Mouse (Mus musculus): ENCODE results near the gene Tmem123. TPM values are rescaled to one million over a fixed set of nuclear protein-coding genes. Genes with fewer than 3 reads are reported as not detected.

Tmem123 gene
- polyA plus RNA-seq, 1 experiment = 32.8 TPM

GRCm38 (mm10) chr9:7774538-7774937 lies 10.7 kb downstream of the Tmem123 start:
- Histone ChIP-seq H3K4me1 (ENCODE audit: control insufficient read depth, insufficient read depth, low read length) (no peaks in the 10 kb centered on the region), H3K27me3 (ENCODE audit: control insufficient read depth, insufficient read depth, low read length) (no peaks in the 10 kb centered on the region), H3K4me3 (ENCODE audit: control insufficient read depth, low read depth, low read length) (no peak overlapping the region), H3K27ac (ENCODE audit: control insufficient read depth, insufficient read depth, low read depth, low read length) (no peak overlapping the region), H3K36me3 (ENCODE audit: control insufficient read depth, insufficient read depth, low read length) (no peaks in the 10 kb centered on the region)
- TF ChIP-seq CTCF (IDR thresholded peaks at IDR 0.05; ENCODE audit: control insufficient read depth, insufficient read depth, insufficient replicate concordance, low read depth, low read length) (no peak), POLR2A (IDR thresholded peaks at IDR 0.05; ENCODE audit: control insufficient read depth, low read depth, low read length) (no peak)

- no peaks in the 10 kb centered on the region for H3K27me3 ChIP-seq (ENCODE audit: control insufficient read depth, insufficient read depth, low read length)
- no peaks in the 10 kb centered on the region for H3K36me3 ChIP-seq (ENCODE audit: control insufficient read depth, insufficient read depth, low read length)
- no peak overlapping the region for H3K4me3 ChIP-seq (ENCODE audit: control insufficient read depth, low read depth, low read length)
- H3K4me1 ChIP-seq (ENCODE audit: control insufficient read depth, insufficient read depth, low read length) = no peaks in the 10 kb centered on the region
- no peak overlapping the region for H3K27ac ChIP-seq (ENCODE audit: control insufficient read depth, insufficient read depth, low read depth, low read length)
- no peak for TF ChIP-seq CTCF (IDR thresholded peaks at IDR 0.05; ENCODE audit: control insufficient read depth, insufficient read depth, insufficient replicate concordance, low read depth, low read length)
- no peak for TF ChIP-seq POLR2A (IDR thresholded peaks at IDR 0.05; ENCODE audit: control insufficient read depth, low read depth, low read length)
Measured at GRCm38 (mm10) chr9:7775011-7775410, 11.2 kb downstream of the Tmem123 start.

GRCm38 (mm10) chr9:7775986-7776385 lies 12.1 kb downstream of the Tmem123 start:
- Histone ChIP-seq H3K36me3 (ENCODE audit: control insufficient read depth, insufficient read depth, low read length) (no peaks in the 10 kb centered on the region), H3K27ac (ENCODE audit: control insufficient read depth, insufficient read depth, low read depth, low read length) (no peak overlapping the region), H3K4me3 (ENCODE audit: control insufficient read depth, low read depth, low read length) (no peak overlapping the region), H3K27me3 (ENCODE audit: control insufficient read depth, insufficient read depth, low read length) (no peaks in the 10 kb centered on the region), H3K4me1 (ENCODE audit: control insufficient read depth, insufficient read depth, low read length) (no peaks in the 10 kb centered on the region)
- TF ChIP-seq POLR2A (IDR thresholded peaks at IDR 0.05; ENCODE audit: control insufficient read depth, low read depth, low read length) = no peak
- TF ChIP-seq CTCF (IDR thresholded peaks at IDR 0.05; ENCODE audit: control insufficient read depth, insufficient read depth, insufficient replicate concordance, low read depth, low read length) = no peak

GRCm38 (mm10) chr9:7776940-7777339 lies 13.1 kb downstream of the Tmem123 start:
- H3K4me3 ChIP-seq (ENCODE audit: control insufficient read depth, low read depth, low read length) = no peak overlapping the region
- H3K27me3 ChIP-seq (ENCODE audit: control insufficient read depth, insufficient read depth, low read length) = no peaks in the 10 kb centered on the region
- H3K4me1 ChIP-seq (ENCODE audit: control insufficient read depth, insufficient read depth, low read length) = no peaks in the 10 kb centered on the region
- no peaks in the 10 kb centered on the region for H3K36me3 ChIP-seq (ENCODE audit: control insufficient read depth, insufficient read depth, low read length)
- H3K27ac ChIP-seq (ENCODE audit: control insufficient read depth, insufficient read depth, low read depth, low read length) = no peak overlapping the region
- TF ChIP-seq POLR2A (IDR thresholded peaks at IDR 0.05; ENCODE audit: control insufficient read depth, low read depth, low read length) (no peak), CTCF (IDR thresholded peaks at IDR 0.05; ENCODE audit: control insufficient read depth, insufficient read depth, insufficient replicate concordance, low read depth, low read length) (no peak)

GRCm38 (mm10) chr9:7777652-7778051 lies 13.8 kb downstream of the Tmem123 start:
- Histone ChIP-seq H3K36me3 (ENCODE audit: control insufficient read depth, insufficient read depth, low read length) (no peaks in the 10 kb centered on the region), H3K27me3 (ENCODE audit: control insufficient read depth, insufficient read depth, low read length) (no peaks in the 10 kb centered on the region), H3K27ac (ENCODE audit: control insufficient read depth, insufficient read depth, low read depth, low read length) (no peak overlapping the region), H3K4me3 (ENCODE audit: control insufficient read depth, low read depth, low read length) (no peak overlapping the region), H3K4me1 (ENCODE audit: control insufficient read depth, insufficient read depth, low read length) (no peaks in the 10 kb centered on the region)
- TF ChIP-seq CTCF (IDR thresholded peaks at IDR 0.05; ENCODE audit: control insufficient read depth, insufficient read depth, insufficient replicate concordance, low read depth, low read length) = no peak

- peak overlapping the region; percentile 21 for H3K4me3 ChIP-seq (ENCODE audit: control insufficient read depth, low read depth, low read length)
- H3K27ac ChIP-seq (ENCODE audit: control insufficient read depth, insufficient read depth, low read depth, low read length) = no peak overlapping the region
- H3K36me3 ChIP-seq (ENCODE audit: control insufficient read depth, insufficient read depth, low read length) = no peaks in the 10 kb centered on the region
- no peaks in the 10 kb centered on the region for H3K27me3 ChIP-seq (ENCODE audit: control insufficient read depth, insufficient read depth, low read length)
- no peak for TF ChIP-seq POLR2A (IDR thresholded peaks at IDR 0.05; ENCODE audit: control insufficient read depth, low read depth, low read length)
- no peak for TF ChIP-seq CTCF (IDR thresholded peaks at IDR 0.05; ENCODE audit: control insufficient read depth, insufficient read depth, insufficient replicate concordance, low read depth, low read length)
- H3K4me1 ChIP-seq (ENCODE audit: control insufficient read depth, insufficient read depth, low read length) = no peaks in the 10 kb centered on the region
Measured at GRCm38 (mm10) chr9:7778771-7779170, 14.9 kb downstream of the Tmem123 start.

- Histone ChIP-seq H3K27ac (ENCODE audit: control insufficient read depth, insufficient read depth, low read depth, low read length) (no peak overlapping the region), H3K4me1 (ENCODE audit: control insufficient read depth, insufficient read depth, low read length) (no peaks in the 10 kb centered on the region), H3K27me3 (ENCODE audit: control insufficient read depth, insufficient read depth, low read length) (no peaks in the 10 kb centered on the region), H3K36me3 (ENCODE audit: control insufficient read depth, insufficient read depth, low read length) (no peaks in the 10 kb centered on the region), H3K4me3 (ENCODE audit: control insufficient read depth, low read depth, low read length) (no peak overlapping the region)
- TF ChIP-seq CTCF (IDR thresholded peaks at IDR 0.05; ENCODE audit: control insufficient read depth, insufficient read depth, insufficient replicate concordance, low read depth, low read length) (no peak), POLR2A (IDR thresholded peaks at IDR 0.05; ENCODE audit: control insufficient read depth, low read depth, low read length) (no peak)
Measured at GRCm38 (mm10) chr9:7779786-7780185, 15.9 kb downstream of the Tmem123 start.
